Mouse (Mus musculus): Measurements from ENCODE around the gene Limd1. TPM values are rescaled to one million over a fixed set of nuclear protein-coding genes. Genes with fewer than 3 reads are reported as not detected.

The Limd1 gene
- polyA plus RNA-seq, 1 experiment from 2014 or later: 30.9 TPM

- Histone ChIP-seq H3K4me3 (ENCODE audit: low read depth, low read length) (no peak overlapping the region), H3K9ac (ENCODE audit: low read depth, low read length) (no peak overlapping the region), H3K4me1 (ENCODE audit: control insufficient read depth, insufficient read depth, low read length) (peaks cover 3% of the 10 kb centered on the region; the same call in 1 of the 2 replicates), H3K36me3 (ENCODE audit: control insufficient read depth, insufficient read depth, low read length) (no peaks in the 10 kb centered on the region; the same call in 1 of the 2 replicates), H3K27ac (ENCODE audit: low read depth, low read length) (no peak overlapping the region), H3K27me3 (ENCODE audit: control insufficient read depth, insufficient read depth, low read length) (no peaks in the 10 kb centered on the region), H3K9me3 (replicated peaks; ENCODE audit: control insufficient read depth, low read length) (no peaks in the 10 kb centered on the region), H3K4me2 (no peak overlapping the region)
- 69% methylated on average over 3 of the region's 3 CpGs for WGBS (ENCODE audit: insufficient replicate concordance)
- no peak for ATAC-seq (replicated peaks; ENCODE audit: insufficient number of reproducible peaks, low FRiP score, low TSS enrichment)
Observed at GRCm38 (mm10) chr9:123451772-123452171, 26.7 kb upstream of the Limd1 start.

- 50% methylated on average over 9 of the region's 9 CpGs for WGBS (ENCODE audit: insufficient replicate concordance)
Observed at GRCm38 (mm10) chr9:123456634-123457602, 21.6 kb upstream of the Limd1 start.

GRCm38 (mm10) chr9:123457603-123458002 lies 20.9 kb upstream of the Limd1 start:
- Histone ChIP-seq H3K4me2 (no peak overlapping the region), H3K4me1 (ENCODE audit: control insufficient read depth, insufficient read depth, low read length) (peaks cover 11% of the 10 kb centered on the region), H3K9ac (ENCODE audit: low read depth, low read length) (no peak overlapping the region), H3K27me3 (ENCODE audit: control insufficient read depth, insufficient read depth, low read length) (no peaks in the 10 kb centered on the region), H3K9me3 (replicated peaks; ENCODE audit: control insufficient read depth, low read length) (no peaks in the 10 kb centered on the region), H3K27ac (ENCODE audit: low read depth, low read length) (peak overlapping the region; percentile 24; the same call in 1 of the 2 replicates), H3K4me3 (ENCODE audit: low read depth, low read length) (no peak overlapping the region), H3K36me3 (ENCODE audit: control insufficient read depth, insufficient read depth, low read length) (peaks cover 3% of the 10 kb centered on the region; the same call in 1 of the 2 replicates)
- 49% methylated on average over 2 of the region's 2 CpGs for WGBS (ENCODE audit: insufficient replicate concordance)
- ATAC-seq (replicated peaks; ENCODE audit: insufficient number of reproducible peaks, low FRiP score, low TSS enrichment): no peak

More at GRCm38 (mm10) chr9:123456634-123457602, 21.6 kb upstream of the Limd1 start:
- H3K4me2 ChIP-seq: no peak overlapping the region
- peaks cover 3% of the 10 kb centered on the region; the same call in 1 of the 2 replicates for H3K36me3 ChIP-seq (ENCODE audit: control insufficient read depth, insufficient read depth, low read length)
- peaks cover 11% of the 10 kb centered on the region for H3K4me1 ChIP-seq (ENCODE audit: control insufficient read depth, insufficient read depth, low read length)
- H3K9ac ChIP-seq (ENCODE audit: low read depth, low read length): no peak overlapping the region
- no peaks in the 10 kb centered on the region for H3K27me3 ChIP-seq (ENCODE audit: control insufficient read depth, insufficient read depth, low read length)
- H3K27ac ChIP-seq (ENCODE audit: low read depth, low read length): peak overlapping the region; percentile 24; the same call in 1 of the 2 replicates
- H3K4me3 ChIP-seq (ENCODE audit: low read depth, low read length): no peak overlapping the region
- H3K9me3 ChIP-seq (replicated peaks; ENCODE audit: control insufficient read depth, low read length): no peaks in the 10 kb centered on the region
- no peak for ATAC-seq (replicated peaks; ENCODE audit: insufficient number of reproducible peaks, low FRiP score, low TSS enrichment)

- H3K9ac ChIP-seq (ENCODE audit: low read depth, low read length): no peak overlapping the region
- no peaks in the 10 kb centered on the region for H3K27me3 ChIP-seq (ENCODE audit: control insufficient read depth, insufficient read depth, low read length)
- H3K9me3 ChIP-seq (replicated peaks; ENCODE audit: control insufficient read depth, low read length): no peaks in the 10 kb centered on the region
- peak overlapping the region; percentile 3; the same call in 1 of the 2 replicates for H3K27ac ChIP-seq (ENCODE audit: low read depth, low read length)
- no peak overlapping the region for H3K4me2 ChIP-seq
- 0 out of 2 replicates have a peak, but pooled peaks have one; percentile 42 for ATAC-seq (replicated peaks; ENCODE audit: insufficient number of reproducible peaks, low FRiP score, low TSS enrichment)
- no peak overlapping the region for H3K4me3 ChIP-seq (ENCODE audit: low read depth, low read length)
- H3K36me3 ChIP-seq (ENCODE audit: control insufficient read depth, insufficient read depth, low read length): 0 out of 2 replicates have a peak, but pooled peaks cover 3% of the 10 kb centered on the region
- peaks cover 11% of the 10 kb centered on the region for H3K4me1 ChIP-seq (ENCODE audit: control insufficient read depth, insufficient read depth, low read length)
- 49% methylated on average over 4 of the region's 4 CpGs for WGBS (ENCODE audit: insufficient replicate concordance)
Observed at GRCm38 (mm10) chr9:123467141-123467620, 11.3 kb upstream of the Limd1 start.

GRCm38 (mm10) chr9:123468406-123469085 lies 10.0 kb upstream of the Limd1 start:
- ATAC-seq (replicated peaks; ENCODE audit: insufficient number of reproducible peaks, low FRiP score, low TSS enrichment): no peak
- no peak overlapping the region for H3K4me3 ChIP-seq (ENCODE audit: low read depth, low read length)
- H3K36me3 ChIP-seq (ENCODE audit: control insufficient read depth, insufficient read depth, low read length): 0 out of 2 replicates have a peak, but pooled peaks cover 3% of the 10 kb centered on the region
- H3K9me3 ChIP-seq (replicated peaks; ENCODE audit: control insufficient read depth, low read length): no peaks in the 10 kb centered on the region
- H3K9ac ChIP-seq (ENCODE audit: low read depth, low read length): no peak overlapping the region
- H3K27me3 ChIP-seq (ENCODE audit: control insufficient read depth, insufficient read depth, low read length): no peaks in the 10 kb centered on the region
- H3K4me2 ChIP-seq: no peak overlapping the region
- no peak overlapping the region for H3K27ac ChIP-seq (ENCODE audit: low read depth, low read length)
- 46% methylated on average over 5 of the region's 5 CpGs for WGBS (ENCODE audit: insufficient replicate concordance)
- peaks cover 11% of the 10 kb centered on the region for H3K4me1 ChIP-seq (ENCODE audit: control insufficient read depth, insufficient read depth, low read length)

GRCm38 (mm10) chr9:123469087-123469486 lies 9.4 kb upstream of the Limd1 start:
- no peak for ATAC-seq (replicated peaks; ENCODE audit: insufficient number of reproducible peaks, low FRiP score, low TSS enrichment)
- Histone ChIP-seq H3K4me3 (ENCODE audit: low read depth, low read length) (no peak overlapping the region), H3K9ac (ENCODE audit: low read depth, low read length) (no peak overlapping the region), H3K9me3 (replicated peaks; ENCODE audit: control insufficient read depth, low read length) (no peaks in the 10 kb centered on the region), H3K27ac (ENCODE audit: low read depth, low read length) (no peak overlapping the region), H3K4me1 (ENCODE audit: control insufficient read depth, insufficient read depth, low read length) (peaks cover 11% of the 10 kb centered on the region), H3K36me3 (ENCODE audit: control insufficient read depth, insufficient read depth, low read length) (no peaks in the 10 kb centered on the region), H3K4me2 (no peak overlapping the region), H3K27me3 (ENCODE audit: control insufficient read depth, insufficient read depth, low read length) (no peaks in the 10 kb centered on the region)

- no peak overlapping the region for H3K9ac ChIP-seq (ENCODE audit: low read depth, low read length)
- 0 out of 2 replicates have a peak, but pooled peaks cover 5% of the 10 kb centered on the region for H3K4me1 ChIP-seq (ENCODE audit: control insufficient read depth, insufficient read depth, low read length)
- ATAC-seq (replicated peaks; ENCODE audit: insufficient number of reproducible peaks, low FRiP score, low TSS enrichment): no peak
- H3K27me3 ChIP-seq (ENCODE audit: control insufficient read depth, insufficient read depth, low read length): no peaks in the 10 kb centered on the region
- no peak overlapping the region for H3K4me3 ChIP-seq (ENCODE audit: low read depth, low read length)
- no peak overlapping the region for H3K4me2 ChIP-seq
- H3K9me3 ChIP-seq (replicated peaks; ENCODE audit: control insufficient read depth, low read length): no peaks in the 10 kb centered on the region
- no peak overlapping the region for H3K27ac ChIP-seq (ENCODE audit: low read depth, low read length)
- no peaks in the 10 kb centered on the region for H3K36me3 ChIP-seq (ENCODE audit: control insufficient read depth, insufficient read depth, low read length)
Observed at GRCm38 (mm10) chr9:123473377-123473776, 5.1 kb upstream of the Limd1 start.

GRCm38 (mm10) chr9:123475569-123475968 lies 2.9 kb upstream of the Limd1 start:
- Histone ChIP-seq H3K36me3 (ENCODE audit: control insufficient read depth, insufficient read depth, low read length) (no peaks in the 10 kb centered on the region), H3K4me1 (ENCODE audit: control insufficient read depth, insufficient read depth, low read length) (peaks cover 13% of the 10 kb centered on the region), H3K9ac (ENCODE audit: low read depth, low read length) (no peak overlapping the region), H3K4me2 (no peak overlapping the region), H3K27me3 (ENCODE audit: control insufficient read depth, insufficient read depth, low read length) (no peaks in the 10 kb centered on the region), H3K9me3 (replicated peaks; ENCODE audit: control insufficient read depth, low read length) (no peaks in the 10 kb centered on the region), H3K4me3 (ENCODE audit: low read depth, low read length) (no peak overlapping the region), H3K27ac (ENCODE audit: low read depth, low read length) (no peak overlapping the region)
- ATAC-seq (replicated peaks; ENCODE audit: insufficient number of reproducible peaks, low FRiP score, low TSS enrichment): no peak
- 67% methylated on average over 1 of the region's 1 CpGs for WGBS (ENCODE audit: insufficient replicate concordance)
